Mouse (Mus musculus): ENCODE measurements around the gene Rapgef1.

- TF ChIP-seq GATA1 (IDR thresholded peaks at IDR 0.05; ENCODE audit: borderline replicate concordance, low read length): no peak
- TF ChIP-seq FLI1 (IDR thresholded peaks at IDR 0.05; ENCODE audit: low read length): no peak
Measured at GRCm38 (mm10) chr2:29639953-29640743, 20.6 kb downstream of the Rapgef1 start.
